Mouse (Mus musculus) embryo, embryonic 10 days (tissue): ENCODE measurements around the gene Polk.

Experiments
- DNase-seq: peaks from one replicate; pipeline ENCODE4 v3.0.0-alpha.2; 2015; ENCODE audit warnings: low spot score

The Polk gene

DNA sequence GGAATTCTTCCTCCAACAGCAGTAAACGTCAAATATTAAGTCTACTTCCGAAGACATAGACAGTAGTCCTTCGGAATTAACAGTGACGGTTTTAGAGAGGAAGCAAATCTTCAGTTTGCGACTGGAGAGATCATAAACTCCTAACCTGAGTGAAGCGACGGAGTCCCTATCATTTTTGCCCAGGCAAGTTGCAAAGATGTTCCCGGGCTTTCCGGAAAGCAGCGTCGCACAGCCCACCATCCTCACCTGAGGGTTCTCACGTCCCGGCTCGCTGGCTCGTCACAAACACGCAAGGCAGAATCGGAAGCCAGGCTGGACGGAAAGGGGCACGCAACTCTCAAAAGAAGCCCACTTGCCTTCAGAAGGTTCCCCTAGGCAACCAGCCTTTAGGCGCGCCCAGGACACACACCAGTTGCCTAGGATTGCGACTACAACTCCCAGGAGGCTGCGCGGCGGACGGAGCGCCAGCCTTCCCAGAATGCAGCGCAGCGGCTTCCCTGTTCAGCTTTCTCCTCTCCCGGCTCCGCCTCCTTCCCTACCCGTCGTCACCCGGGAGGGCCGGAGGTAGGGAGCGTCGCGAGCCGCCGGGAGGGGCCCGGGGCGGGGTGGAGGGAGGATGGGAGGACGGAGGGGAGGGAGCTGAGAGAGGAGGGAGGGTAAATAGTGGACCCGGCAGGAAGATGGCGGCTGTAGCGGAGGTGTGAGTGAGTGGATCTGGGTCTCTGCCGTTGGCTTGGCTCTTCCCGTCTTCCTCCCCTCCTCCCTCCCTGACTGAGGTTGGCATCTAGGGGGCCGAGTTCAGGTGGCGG, at the start of gene Polk, which contains the start of gene Col4a3bp:
TSS of gene Polk (minus strand) at position 499 of the 809 bp plus-strand sequence.
TSS of gene Col4a3bp (plus strand) at position 538 of the 809 bp plus-strand sequence.
- DNase-seq = peak; percentile 98

DNA sequence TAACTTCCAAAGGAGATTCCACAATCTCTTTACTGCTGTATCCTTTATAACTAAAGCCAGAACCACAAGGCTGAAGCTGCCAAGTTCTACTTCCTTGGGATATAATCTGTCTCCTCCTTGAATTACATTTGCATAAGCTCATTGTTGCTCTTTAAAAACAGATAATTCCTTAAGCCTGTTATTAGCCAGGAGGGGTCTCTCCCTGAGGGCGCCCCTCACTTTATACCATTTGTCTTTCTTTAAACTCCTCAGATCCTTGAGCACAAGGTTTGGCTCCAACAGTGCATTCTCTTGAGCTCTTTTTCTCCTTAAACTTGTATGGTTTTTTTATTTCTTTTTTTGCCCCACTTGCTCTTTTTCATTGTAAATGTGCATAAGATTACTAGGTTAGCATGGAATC, 46.3 kb upstream of the Polk start:
- DNase-seq = no peak

DNA sequence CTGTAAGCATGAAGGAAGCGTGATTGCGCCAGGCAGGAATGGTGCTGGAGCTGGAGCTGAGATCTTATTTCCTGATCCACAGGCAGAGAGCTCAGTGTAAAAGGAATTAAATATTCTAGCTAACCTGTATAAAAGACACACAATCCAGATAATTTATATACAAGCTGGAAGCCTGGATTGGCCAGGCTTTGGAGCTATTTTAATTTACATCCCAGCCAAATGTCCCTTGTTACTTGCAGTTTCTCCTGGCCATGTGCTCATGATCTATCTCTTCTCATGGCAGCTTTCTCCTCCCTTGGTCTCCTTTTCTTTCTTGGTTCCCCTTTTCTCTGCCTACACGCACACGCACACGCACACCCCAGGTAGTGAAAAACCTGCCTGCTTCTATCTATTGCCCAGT, 44.2 kb upstream of the Polk start:
- no peak for DNase-seq

- DNase-seq = no peak
Observed at GRCm38 (mm10) chr13:96584201-96584600, 41.8 kb upstream of the Polk start.

DNA sequence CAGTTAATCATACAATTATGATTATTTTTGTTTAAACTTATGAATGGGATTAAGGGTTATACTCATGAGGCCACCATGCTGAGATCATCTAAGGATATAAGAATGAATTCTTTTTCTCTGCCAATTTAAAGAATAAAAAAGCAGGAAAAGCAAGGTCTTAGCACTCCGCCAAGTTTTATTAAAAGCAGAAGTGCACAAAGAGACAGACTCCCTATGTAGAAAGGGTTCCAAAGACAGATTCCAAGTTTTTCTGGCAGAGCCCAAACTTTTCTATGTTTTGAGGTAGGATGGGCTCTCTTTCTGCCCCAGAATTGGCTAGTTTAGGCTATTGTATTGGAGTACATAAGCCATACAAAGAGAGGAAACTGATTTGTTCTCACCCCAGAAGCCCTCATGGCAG, 37.6 kb upstream of the Polk start:
- no peak for DNase-seq

GRCm38 (mm10) chr13:96579104-96579503, 36.7 kb upstream of the Polk start:
- no peak for DNase-seq

- DNase-seq = no peak
Observed at GRCm38 (mm10) chr13:96574170-96574569, 31.8 kb upstream of the Polk start.

DNA sequence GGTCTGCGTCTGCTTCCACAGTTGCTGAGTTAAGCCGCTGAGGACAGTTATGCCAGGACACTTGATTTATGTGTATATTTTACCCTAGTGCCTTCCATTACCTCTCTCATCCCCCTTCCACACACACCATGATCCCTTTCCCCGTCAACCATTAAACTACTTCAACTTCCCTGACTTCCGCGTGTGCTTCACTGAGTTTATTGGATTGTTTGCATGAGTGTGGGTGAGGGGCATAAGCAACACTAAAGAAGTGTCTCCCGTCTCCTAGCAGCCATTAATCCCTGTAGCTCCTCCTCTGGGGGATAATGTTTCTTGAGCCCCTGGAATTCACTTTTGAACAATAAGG, 28.6 kb upstream of the Polk start:
- DNase-seq = peak; percentile 14

GRCm38 (mm10) chr13:96570313-96571015, 28.1 kb upstream of the Polk start:
- peak; percentile 6 for DNase-seq

DNA sequence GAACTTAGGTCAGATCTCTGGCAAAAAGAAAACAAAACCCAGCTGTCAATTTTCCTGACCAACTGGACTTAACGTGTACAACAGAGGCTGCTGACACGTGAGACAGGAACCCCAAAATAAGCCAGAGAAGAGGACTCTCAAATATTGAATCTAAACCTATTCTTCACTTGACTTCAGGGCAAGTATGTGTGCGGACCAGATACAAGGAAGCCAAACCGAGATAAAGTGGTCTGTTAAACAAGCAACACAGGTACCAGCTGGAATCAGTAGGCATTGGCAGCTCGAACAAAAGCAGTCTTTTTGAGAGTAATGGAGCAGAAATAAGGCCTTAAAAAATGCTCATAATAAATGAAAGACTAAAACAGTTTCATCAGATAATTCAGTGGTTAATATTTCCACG, 25.6 kb upstream of the Polk start:
- DNase-seq = no peak

GRCm38 (mm10) chr13:96555099-96555498, 12.7 kb upstream of the Polk start:
- no peak for DNase-seq

GRCm38 (mm10) chr13:96547941-96548340, 5.6 kb upstream of the Polk start:
- DNase-seq = no peak

DNA sequence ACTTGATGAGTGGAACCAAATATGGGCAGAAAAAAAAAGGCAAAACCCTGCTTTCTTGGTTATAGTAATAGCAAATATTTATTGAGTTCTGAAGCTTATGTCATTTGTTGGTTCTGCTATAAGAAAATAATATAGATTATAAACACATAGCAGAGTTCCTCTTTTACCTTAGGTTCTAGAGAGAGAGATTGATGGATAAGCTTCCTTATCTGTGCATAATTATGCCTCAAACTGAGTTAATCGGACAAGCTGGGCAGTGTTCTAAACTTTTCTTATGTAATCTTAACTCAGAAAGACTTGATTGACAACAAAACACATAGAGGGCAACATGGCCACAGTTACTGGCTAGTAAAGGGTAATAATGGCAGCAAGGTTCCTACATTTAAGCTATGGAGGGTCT, 4.9 kb upstream of the Polk start:
- DNase-seq = no peak

GRCm38 (mm10) chr13:96544506-96544905, 2.1 kb upstream of the Polk start:
- DNase-seq = peak; percentile 55

DNA sequence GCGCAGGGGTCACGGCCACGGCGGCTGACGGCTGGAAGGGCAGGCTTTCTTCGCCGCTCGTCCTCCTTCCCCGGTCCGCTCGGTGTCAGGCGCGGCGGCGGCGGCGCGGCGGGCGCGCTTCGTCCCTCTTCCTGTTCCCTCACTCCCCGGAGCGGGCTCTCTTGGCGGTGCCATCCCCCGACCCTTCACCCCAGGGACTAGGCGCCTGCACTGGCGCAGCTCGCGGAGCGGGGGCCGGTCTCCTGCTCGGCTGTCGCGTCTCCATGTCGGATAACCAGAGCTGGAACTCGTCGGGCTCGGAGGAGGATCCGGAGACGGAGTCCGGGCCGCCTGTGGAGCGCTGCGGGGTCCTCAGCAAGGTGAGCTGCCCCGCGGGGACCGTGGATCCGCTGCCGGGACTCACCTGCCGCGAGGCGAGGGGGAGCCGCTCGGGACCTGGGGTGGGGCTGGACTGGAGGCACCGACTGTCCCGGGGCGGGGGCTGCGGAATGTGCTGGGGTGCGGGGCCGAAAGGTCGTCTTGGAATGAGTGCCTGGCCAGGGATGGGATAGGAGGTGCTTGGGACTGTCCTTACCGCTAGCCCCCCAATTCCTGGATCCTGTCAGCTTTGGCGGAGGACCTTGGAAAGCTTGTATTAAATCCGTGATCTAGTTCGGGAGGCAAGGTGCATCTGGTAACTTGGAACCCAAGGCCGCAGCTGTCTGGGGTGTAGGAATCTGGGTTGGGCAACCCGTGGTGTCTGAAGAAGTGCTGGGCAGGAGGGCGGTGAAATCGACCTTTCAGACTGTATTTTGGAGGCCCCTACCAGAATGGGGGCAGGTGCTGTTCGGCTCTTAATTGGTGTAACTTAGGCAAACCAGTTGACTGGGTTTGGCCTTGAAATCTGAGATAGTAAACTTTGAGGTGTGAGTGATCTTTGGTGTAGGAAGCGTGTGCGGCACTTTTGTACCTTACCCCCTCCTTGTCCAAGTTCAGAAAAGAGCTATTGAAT, 817 bp upstream of the Polk start:
- peak; percentile 48 for DNase-seq

GRCm38 (mm10) chr13:96541381-96541780, 998 bp downstream of the Polk start:
- DNase-seq = no peak

DNA sequence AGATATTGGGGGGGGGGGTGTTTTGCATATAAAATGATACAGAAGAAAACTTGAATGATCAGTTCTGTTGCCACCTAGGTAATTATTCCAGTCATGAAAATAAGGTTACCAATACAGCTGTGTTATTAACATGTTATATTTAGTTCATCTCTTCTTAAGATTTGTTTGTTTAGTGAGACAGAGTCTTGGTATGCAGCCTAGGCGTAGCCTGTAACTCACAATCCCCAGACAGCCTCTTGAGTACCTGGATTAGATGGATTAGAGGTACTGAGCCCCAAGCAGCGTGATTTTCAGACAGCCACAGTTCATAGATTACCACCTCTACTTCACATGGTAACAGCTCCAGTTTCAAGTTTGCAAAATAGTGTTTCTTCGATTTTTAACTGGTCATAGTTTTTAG, 4.3 kb downstream of the Polk start:
- DNase-seq = no peak

DNA sequence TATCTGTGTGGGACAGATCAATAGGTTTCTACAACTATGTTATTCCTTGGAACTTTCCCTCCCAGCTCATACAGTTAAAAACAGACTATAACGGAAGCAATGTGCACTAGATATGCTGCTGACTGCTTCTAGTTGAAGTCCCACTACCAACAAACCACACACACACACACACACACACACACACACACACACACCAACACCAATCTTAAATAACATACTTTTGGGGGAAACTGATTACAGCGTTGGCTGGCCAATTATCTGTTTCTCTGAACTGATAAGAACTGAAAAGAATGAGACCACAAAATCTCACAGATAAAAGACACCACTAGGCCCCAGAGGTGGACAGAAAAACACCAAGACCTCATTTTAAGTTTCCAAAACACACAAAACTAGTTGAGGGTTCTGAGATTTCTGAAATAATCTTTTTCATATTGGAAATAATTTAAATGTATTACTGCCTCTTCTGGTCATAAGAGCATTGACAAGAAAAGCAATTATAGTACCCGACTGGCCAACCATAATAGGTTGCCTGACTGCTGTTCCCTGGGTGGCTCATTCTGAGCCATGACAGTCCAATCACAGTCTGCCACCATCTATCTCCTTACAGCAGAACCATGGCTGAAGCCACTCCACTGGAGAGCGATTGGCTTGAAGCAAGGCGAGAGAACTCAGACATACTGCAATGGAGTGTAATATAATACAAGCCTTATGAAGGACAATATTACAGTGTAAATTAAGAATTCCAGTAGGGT, 5.4 kb downstream of the Polk start:
- no peak for DNase-seq

DNA sequence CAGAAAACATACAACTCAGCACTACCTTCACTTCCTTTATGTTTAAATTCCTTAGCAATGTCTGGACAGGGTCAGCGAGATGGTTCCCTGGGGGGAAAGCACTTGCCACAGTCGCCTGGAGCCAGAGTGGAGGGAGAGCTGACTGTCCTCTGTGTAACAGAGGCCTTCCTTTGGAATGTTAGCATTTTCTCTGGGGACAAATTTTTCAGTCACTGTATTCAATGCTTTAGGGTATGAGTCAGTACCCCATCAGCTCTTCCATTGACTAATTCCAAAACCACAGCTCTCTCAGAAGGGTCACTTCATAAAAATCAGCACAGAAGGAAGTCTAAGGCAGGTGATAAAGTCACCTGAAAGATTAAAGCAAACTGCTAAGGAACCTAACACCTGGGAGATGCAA, 8.6 kb downstream of the Polk start:
- no peak for DNase-seq

- DNase-seq = no peak
Observed at GRCm38 (mm10) chr13:96532176-96532575, 10.2 kb downstream of the Polk start.

GRCm38 (mm10) chr13:96530064-96530463, 12.3 kb downstream of the Polk start:
- DNase-seq = no peak

DNA sequence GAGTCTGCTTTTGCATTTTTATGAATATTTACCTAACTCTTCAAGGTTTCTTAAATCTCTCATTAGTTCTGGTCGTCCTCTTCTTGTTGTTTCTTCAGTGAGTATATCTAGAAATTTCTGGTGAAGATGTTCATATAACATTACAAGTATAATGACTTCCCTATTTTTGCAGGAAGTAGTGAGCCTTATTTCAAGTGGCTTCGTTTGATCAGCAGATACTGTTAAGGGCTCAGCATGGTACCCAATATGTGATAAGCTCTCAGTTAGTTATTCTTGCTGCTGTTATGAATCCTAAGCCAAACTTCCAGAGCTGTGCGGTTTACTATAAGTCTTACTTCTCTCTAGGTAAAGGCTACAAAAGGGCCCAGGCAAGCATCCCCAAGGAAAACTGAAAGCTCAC, 12.8 kb downstream of the Polk start:
- DNase-seq = no peak
